Mouse (Mus musculus): Measurements from ENCODE around the gene Dnajc19. TPM values are rescaled to one million over a fixed set of nuclear protein-coding genes. Genes with fewer than 3 reads are reported as not detected.

Dnajc19 gene
- 165 and 186 TPM in 2 replicates for polyA plus RNA-seq (2014; fragmentation: Nextera tagmentation; extraction: Ambion mirVana)

DNA sequence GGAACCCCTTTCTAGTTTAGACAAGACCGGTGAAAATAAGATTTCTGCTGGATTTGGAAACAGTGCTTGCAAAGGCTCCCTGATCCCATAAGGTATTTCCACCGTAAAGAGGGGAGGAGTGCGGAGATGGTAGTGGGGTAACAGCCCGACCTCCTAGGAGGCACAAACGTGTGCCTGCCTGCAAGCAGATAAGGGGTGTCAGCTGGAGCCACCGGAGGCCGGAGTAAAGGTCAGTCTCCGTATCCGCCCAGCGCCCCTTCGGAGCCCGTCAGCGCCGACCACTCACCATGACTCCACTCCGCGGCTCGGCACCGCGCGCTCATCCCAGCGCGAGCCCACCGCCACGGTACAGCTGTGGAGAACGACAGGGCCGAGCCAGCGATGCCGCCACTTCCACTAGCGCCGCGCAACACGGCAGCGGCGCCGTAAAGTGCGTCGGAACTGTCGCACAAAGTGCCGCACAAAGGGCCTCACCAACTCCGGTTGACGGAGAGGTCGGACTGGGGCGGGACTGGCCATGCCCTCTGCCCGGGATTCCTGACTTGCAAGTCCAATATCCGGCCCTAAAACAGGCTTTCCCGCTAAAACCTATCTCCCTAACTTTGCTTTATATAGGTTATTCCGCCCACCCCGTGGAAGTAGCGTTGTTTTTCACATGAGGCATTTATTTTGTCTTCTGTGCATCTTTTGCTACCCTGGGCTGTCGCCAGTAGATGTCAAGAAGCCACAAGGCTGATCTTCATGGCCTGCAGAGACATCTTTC is at the start of gene Dnajc19:
Gene Dnajc19, minus strand, starts transcription at position 422 of the 763 bp plus-strand sequence.
- peak; percentile 99 for DNase-seq (ENCODE audit: low spot score, missing footprints)
- H3K4me2 ChIP-seq: peak within 1 kb of the TSS; percentile 64
- H3K27me3 ChIP-seq (ENCODE audit: control insufficient read depth, insufficient read depth, low read length): no peaks in the 10 kb centered on the region
- under 1% methylated on average over 50 of the region's 50 CpGs for WGBS
- H3K9me3 ChIP-seq (ENCODE audit: control insufficient read depth, low read length): no peaks in the 10 kb centered on the region
- H3K9ac ChIP-seq (ENCODE audit: low read length): peak within 1 kb of the TSS; percentile 87
- ATAC-seq (ENCODE audit: low FRiP score): peak; percentile 95
- no peaks in the 10 kb centered on the region for H3K36me3 ChIP-seq (ENCODE audit: control insufficient read depth, insufficient read depth, low read length)
- peak within 1 kb of the TSS; percentile 80 for H3K4me3 ChIP-seq (ENCODE audit: low read depth, low read length)
- H3K4me1 ChIP-seq (ENCODE audit: control insufficient read depth, insufficient read depth, low read length): peaks cover 6% of the 10 kb centered on the region; the same call in 1 of the 2 replicates
- no peak within 1 kb of the TSS; the same call in 1 of the 2 replicates for H3K27ac ChIP-seq (ENCODE audit: low read depth, low read length)

DNA sequence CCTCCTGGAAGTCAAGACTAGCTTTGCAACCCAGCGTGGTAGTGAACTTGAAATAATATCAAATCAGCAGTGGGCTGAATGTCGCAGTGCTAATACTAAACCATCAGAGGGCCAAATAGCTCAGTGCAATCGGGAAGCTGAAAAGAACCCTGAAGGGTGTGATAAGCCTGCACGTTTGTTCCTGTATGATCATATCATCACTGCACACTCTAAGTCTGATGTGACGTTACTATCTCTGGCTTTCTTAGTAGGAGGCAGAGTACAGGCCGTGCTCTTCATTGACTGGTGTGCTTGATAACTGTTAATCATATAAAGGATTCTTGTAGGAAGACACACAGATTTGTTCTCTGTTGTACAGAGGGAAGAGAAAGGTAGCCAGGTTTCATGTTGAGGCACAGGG is 48.8 kb upstream of the Dnajc19 start:
- 89% methylated on average over 6 of the region's 6 CpGs for WGBS
- Histone ChIP-seq H3K9me3 (ENCODE audit: control insufficient read depth, low read length) (no peaks in the 10 kb centered on the region), H3K9ac (ENCODE audit: low read length) (no peak overlapping the region), H3K4me1 (ENCODE audit: control insufficient read depth, insufficient read depth, low read length) (no peaks in the 10 kb centered on the region), H3K4me2 (no peak overlapping the region), H3K27me3 (ENCODE audit: control insufficient read depth, insufficient read depth, low read length) (no peaks in the 10 kb centered on the region), H3K27ac (ENCODE audit: low read depth, low read length) (no peak overlapping the region), H3K4me3 (ENCODE audit: low read depth, low read length) (no peak overlapping the region), H3K36me3 (ENCODE audit: control insufficient read depth, insufficient read depth, low read length) (no peaks in the 10 kb centered on the region)
- ATAC-seq (ENCODE audit: low FRiP score) (no peak), DNase-seq (ENCODE audit: low spot score, missing footprints) (no peak)

DNA sequence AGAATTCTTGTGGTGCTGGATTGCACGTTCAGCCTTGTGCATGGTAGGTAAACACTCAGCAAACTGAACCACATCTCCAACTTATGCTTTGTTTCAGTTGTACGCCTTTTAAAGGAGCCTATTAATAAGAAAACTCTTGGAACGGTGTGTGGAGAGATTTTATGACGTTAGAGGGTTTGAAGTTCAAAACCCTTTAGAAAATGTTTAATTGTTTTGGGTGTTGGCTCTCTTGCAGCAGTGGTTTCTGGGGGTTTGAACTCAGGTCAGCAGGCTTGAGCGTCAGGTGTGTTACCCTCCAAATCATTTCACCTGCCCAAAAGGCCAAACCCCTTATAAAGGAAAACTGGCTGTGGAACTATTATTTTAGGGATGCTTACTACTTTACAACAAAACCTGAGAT is 40.2 kb upstream of the Dnajc19 start:
- 91% methylated on average over 5 of the region's 5 CpGs for WGBS
- Histone ChIP-seq H3K36me3 (ENCODE audit: control insufficient read depth, insufficient read depth, low read length) (no peaks in the 10 kb centered on the region), H3K4me2 (no peak overlapping the region), H3K4me3 (ENCODE audit: low read depth, low read length) (no peak overlapping the region), H3K27ac (ENCODE audit: low read depth, low read length) (no peak overlapping the region), H3K4me1 (ENCODE audit: control insufficient read depth, insufficient read depth, low read length) (no peaks in the 10 kb centered on the region), H3K27me3 (ENCODE audit: control insufficient read depth, insufficient read depth, low read length) (no peaks in the 10 kb centered on the region), H3K9ac (ENCODE audit: low read length) (no peak overlapping the region), H3K9me3 (ENCODE audit: control insufficient read depth, low read length) (no peaks in the 10 kb centered on the region)
- ATAC-seq (ENCODE audit: low FRiP score) (no peak), DNase-seq (ENCODE audit: low spot score, missing footprints) (no peak)

DNA sequence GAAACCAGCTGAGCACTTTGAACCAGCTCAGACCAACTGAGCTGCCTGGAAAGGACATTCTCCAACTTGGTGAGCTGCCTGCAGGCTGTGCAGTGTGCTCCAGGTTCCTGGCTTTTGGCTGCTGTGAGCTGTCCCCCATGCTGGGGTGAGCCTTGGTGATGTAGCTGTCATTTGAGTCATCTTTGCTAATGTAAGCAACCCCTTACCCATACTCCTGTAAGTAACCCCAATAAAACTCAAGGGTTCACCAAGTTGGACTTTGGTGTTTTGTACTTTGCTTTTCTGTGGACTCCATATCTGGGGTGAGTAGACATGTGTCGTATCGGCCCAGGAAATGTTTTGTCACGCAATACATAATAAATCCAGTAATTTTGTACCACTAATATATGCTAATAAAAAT is 39.7 kb upstream of the Dnajc19 start:
- ATAC-seq (ENCODE audit: low FRiP score) (no peak), DNase-seq (ENCODE audit: low spot score, missing footprints) (no peak)
- Histone ChIP-seq H3K4me1 (ENCODE audit: control insufficient read depth, insufficient read depth, low read length) (no peaks in the 10 kb centered on the region), H3K9me3 (ENCODE audit: control insufficient read depth, low read length) (no peaks in the 10 kb centered on the region), H3K4me2 (no peak overlapping the region), H3K27me3 (ENCODE audit: control insufficient read depth, insufficient read depth, low read length) (no peaks in the 10 kb centered on the region), H3K4me3 (ENCODE audit: low read depth, low read length) (no peak overlapping the region), H3K9ac (ENCODE audit: low read length) (no peak overlapping the region), H3K27ac (ENCODE audit: low read depth, low read length) (no peak overlapping the region), H3K36me3 (ENCODE audit: control insufficient read depth, insufficient read depth, low read length) (no peaks in the 10 kb centered on the region)
- 90% methylated on average over 3 of the region's 3 CpGs for WGBS

DNA sequence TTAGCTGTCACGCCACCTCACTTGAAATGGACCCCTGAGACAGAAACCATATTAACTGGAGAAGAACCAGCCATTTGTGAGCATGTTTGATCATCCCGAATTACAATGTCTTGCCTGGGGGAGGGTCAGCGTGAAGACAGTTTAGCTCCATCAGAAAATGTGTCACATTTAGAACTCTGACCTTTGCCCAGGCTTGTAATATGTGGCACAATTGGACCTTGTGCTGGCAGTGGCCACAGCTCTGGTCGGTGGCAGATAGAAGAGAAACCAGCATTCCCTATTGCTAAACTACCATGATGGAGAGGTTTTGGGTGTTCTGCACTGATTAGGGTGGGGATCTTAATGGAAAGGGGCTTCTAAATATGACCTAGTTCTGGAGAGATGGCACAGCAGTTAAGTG is 38.7 kb upstream of the Dnajc19 start:
- H3K4me3 ChIP-seq (ENCODE audit: low read depth, low read length): no peak overlapping the region
- H3K9me3 ChIP-seq (ENCODE audit: control insufficient read depth, low read length): no peaks in the 10 kb centered on the region
- H3K27me3 ChIP-seq (ENCODE audit: control insufficient read depth, insufficient read depth, low read length): no peaks in the 10 kb centered on the region
- H3K9ac ChIP-seq (ENCODE audit: low read length): no peak overlapping the region
- ATAC-seq (ENCODE audit: low FRiP score): no peak
- no peak for DNase-seq (ENCODE audit: low spot score, missing footprints)
- H3K4me2 ChIP-seq: no peak overlapping the region
- no peak overlapping the region for H3K27ac ChIP-seq (ENCODE audit: low read depth, low read length)
- WGBS: 80% methylated on average over 4 of the region's 4 CpGs
- H3K4me1 ChIP-seq (ENCODE audit: control insufficient read depth, insufficient read depth, low read length): no peaks in the 10 kb centered on the region
- H3K36me3 ChIP-seq (ENCODE audit: control insufficient read depth, insufficient read depth, low read length): no peaks in the 10 kb centered on the region

DNA sequence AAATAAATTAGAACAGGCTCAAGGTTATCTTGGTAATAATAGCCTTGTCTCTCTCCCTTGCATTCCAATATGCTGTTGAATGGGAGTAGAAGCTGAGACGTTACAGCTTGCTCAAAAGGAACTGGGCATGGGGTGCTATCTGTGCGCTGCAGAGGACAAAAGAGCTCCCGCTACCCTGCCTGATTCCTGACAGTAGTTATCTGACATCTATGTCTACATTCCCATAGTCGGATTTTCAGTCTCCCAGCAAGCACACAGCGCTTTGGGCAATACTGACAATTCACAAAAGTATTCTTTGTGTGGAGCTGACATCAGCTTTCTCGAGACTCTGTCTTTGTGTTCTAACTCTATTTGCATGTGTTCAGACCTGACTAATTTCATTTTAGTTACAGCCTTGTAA is 34.7 kb upstream of the Dnajc19 start:
- H3K4me2 ChIP-seq: no peak overlapping the region
- H3K27ac ChIP-seq (ENCODE audit: low read depth, low read length): no peak overlapping the region
- no peaks in the 10 kb centered on the region for H3K36me3 ChIP-seq (ENCODE audit: control insufficient read depth, insufficient read depth, low read length)
- H3K9ac ChIP-seq (ENCODE audit: low read length): no peak overlapping the region
- no peaks in the 10 kb centered on the region for H3K4me1 ChIP-seq (ENCODE audit: control insufficient read depth, insufficient read depth, low read length)
- H3K9me3 ChIP-seq (ENCODE audit: control insufficient read depth, low read length): no peaks in the 10 kb centered on the region
- no peak for DNase-seq (ENCODE audit: low spot score, missing footprints)
- ATAC-seq (ENCODE audit: low FRiP score): no peak
- WGBS: 32% methylated on average over 6 of the region's 6 CpGs
- no peaks in the 10 kb centered on the region for H3K27me3 ChIP-seq (ENCODE audit: control insufficient read depth, insufficient read depth, low read length)
- H3K4me3 ChIP-seq (ENCODE audit: low read depth, low read length): no peak overlapping the region

DNA sequence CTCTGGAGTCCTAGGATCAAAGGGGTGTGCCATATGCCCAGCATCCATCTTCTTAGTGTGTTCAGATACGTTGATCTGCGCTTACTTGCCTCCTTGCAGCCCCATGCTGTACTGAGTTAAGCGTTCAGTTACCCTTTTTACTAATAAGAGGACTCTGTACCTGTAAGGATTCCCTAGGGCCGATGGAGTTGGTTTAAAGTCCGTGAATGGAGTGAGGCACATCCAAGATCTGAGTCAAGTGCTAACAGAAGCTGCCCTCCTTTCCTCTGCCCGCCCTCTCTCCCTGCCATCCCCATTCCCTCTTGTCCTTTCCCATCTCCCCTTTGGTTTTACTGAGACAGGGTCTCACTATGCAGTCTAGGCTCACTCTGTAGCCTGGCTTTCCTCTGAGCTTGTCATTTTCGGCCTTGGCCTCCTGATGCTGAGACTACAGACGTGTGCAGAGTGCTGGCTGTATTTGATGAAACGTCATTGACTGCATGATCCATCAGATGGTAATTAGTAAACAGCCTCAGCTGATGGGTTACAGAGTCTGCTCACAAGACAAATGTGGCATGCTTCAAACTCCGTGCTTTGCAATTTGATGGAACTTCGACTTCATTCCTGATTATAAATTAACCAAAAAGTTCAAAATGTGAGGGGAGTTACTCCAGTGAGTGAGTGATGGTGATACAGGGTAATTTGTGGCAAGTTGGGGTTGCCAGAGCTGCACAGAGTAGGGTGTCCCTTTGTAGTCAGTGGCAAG is 31.0 kb upstream of the Dnajc19 start:
- ATAC-seq (ENCODE audit: low FRiP score) (no peak), DNase-seq (ENCODE audit: low spot score, missing footprints) (peak; percentile 75)
- Histone ChIP-seq H3K27ac (ENCODE audit: low read depth, low read length) (no peak overlapping the region), H3K9me3 (ENCODE audit: control insufficient read depth, low read length) (no peaks in the 10 kb centered on the region), H3K36me3 (ENCODE audit: control insufficient read depth, insufficient read depth, low read length) (no peaks in the 10 kb centered on the region), H3K4me1 (ENCODE audit: control insufficient read depth, insufficient read depth, low read length) (no peaks in the 10 kb centered on the region), H3K4me3 (ENCODE audit: low read depth, low read length) (no peak overlapping the region), H3K4me2 (no peak overlapping the region), H3K9ac (ENCODE audit: low read length) (no peak overlapping the region), H3K27me3 (ENCODE audit: control insufficient read depth, insufficient read depth, low read length) (no peaks in the 10 kb centered on the region)
- 80% methylated on average over 11 of the region's 11 CpGs for WGBS

DNA sequence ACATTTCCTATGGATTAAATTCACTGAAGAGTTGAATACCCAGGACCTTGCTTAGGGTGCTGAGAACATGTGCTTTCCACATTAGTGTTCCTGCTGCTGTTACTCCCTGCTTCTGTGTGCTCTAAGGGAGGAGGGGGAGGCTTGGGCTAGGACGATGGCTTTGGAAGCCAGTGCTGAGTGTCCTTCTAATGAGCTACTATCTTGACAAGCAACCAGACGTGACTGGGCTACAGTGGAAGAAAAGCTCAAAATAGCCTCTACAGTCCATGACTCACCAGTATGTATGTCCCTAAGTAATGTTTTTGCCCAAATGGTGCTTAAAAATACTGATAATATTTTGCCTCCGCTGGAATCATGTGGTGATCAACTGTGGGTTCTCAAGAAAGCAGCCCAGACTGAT is 26.5 kb upstream of the Dnajc19 start:
- no peak for DNase-seq (ENCODE audit: low spot score, missing footprints)
- WGBS: 87% methylated on average over 3 of the region's 3 CpGs
- ATAC-seq (ENCODE audit: low FRiP score): no peak
- H3K4me2 ChIP-seq: no peak overlapping the region
- H3K4me3 ChIP-seq (ENCODE audit: low read depth, low read length): no peak overlapping the region
- H3K27me3 ChIP-seq (ENCODE audit: control insufficient read depth, insufficient read depth, low read length): no peaks in the 10 kb centered on the region
- no peak overlapping the region for H3K9ac ChIP-seq (ENCODE audit: low read length)
- H3K4me1 ChIP-seq (ENCODE audit: control insufficient read depth, insufficient read depth, low read length): peaks cover 12% of the 10 kb centered on the region
- no peaks in the 10 kb centered on the region for H3K9me3 ChIP-seq (ENCODE audit: control insufficient read depth, low read length)
- H3K27ac ChIP-seq (ENCODE audit: low read depth, low read length): no peak overlapping the region
- no peaks in the 10 kb centered on the region for H3K36me3 ChIP-seq (ENCODE audit: control insufficient read depth, insufficient read depth, low read length)

DNA sequence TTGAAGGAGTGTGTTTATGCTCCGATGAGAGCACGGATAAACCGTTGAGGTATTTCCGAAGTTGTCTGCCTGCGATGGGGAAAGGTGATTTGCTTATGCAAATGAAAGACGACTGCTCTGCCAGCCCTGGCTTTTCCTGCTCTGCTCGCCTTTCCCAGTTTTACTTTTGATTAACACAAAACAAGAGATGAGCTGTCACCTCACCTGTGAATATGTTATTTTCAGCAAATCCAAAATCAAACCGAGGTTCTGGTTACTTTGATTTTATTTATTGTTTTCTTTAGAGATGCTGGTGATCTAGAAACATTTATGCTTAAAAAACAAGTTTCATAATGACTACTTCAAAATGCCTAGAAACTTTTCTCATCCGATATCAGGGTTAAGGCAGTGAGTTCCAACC is 25.3 kb upstream of the Dnajc19 start:
- DNase-seq (ENCODE audit: low spot score, missing footprints) (no peak), ATAC-seq (ENCODE audit: low FRiP score) (no peak)
- WGBS: 24% methylated on average over 9 of the region's 9 CpGs
- Histone ChIP-seq H3K4me2 (no peak overlapping the region), H3K27ac (ENCODE audit: low read depth, low read length) (no peak overlapping the region), H3K36me3 (ENCODE audit: control insufficient read depth, insufficient read depth, low read length) (no peaks in the 10 kb centered on the region), H3K9ac (ENCODE audit: low read length) (no peak overlapping the region), H3K27me3 (ENCODE audit: control insufficient read depth, insufficient read depth, low read length) (no peaks in the 10 kb centered on the region), H3K4me1 (ENCODE audit: control insufficient read depth, insufficient read depth, low read length) (peaks cover 12% of the 10 kb centered on the region), H3K9me3 (ENCODE audit: control insufficient read depth, low read length) (no peaks in the 10 kb centered on the region), H3K4me3 (ENCODE audit: low read depth, low read length) (no peak overlapping the region)

Data from midbrain, embryonic 11.5 days (tissue).